Mouse (Mus musculus): Measurements from ENCODE around the gene Prrc2b. TPM values are rescaled to one million over a fixed set of nuclear protein-coding genes. Genes with fewer than 3 reads are reported as not detected.

Gene Prrc2b
- total RNA-seq, 2 experiments from 2014 or later, result 78.4 to 79.7 TPM

DNA sequence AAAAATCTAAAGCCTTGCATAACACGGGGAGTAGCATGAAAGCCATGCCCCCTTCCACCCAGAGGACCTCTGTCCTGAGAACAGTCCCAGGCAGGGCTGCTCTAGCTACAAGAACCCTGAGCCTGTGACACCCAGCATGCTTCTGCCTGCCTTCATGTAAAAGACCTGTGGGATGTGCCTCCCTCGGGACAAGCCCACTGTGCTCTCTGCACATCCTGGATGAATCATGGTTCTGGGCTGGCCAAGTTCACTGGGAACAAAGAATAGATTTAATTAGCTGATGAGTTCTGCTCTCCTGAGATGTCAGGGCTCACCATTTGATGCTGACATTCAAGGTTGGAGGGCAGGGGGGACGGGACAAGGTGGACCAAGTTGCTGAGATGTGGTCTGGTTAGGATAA is 9.6 kb downstream of the Prrc2b start:
- no peak for DNase-seq (ENCODE audit: low spot score)

DNA sequence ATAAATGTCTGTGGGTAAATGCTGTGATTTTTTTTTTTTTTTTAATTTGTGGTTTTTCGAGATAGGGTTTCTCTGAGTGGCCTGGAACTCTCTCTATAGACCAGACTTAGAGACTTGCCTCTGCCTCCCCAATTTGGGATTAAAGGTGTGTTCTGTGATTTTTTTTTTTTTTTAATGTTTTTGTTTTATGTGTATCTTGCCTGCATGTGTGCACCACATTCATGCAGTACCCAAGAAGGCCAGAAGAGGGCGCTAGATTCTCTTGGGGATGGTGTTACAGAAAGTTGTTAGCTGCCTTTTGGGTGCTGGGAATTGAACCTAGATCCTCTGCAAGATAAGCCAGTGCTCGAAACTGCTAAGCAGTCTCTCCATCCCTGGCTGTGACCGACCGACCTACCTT is 10.1 kb downstream of the Prrc2b start:
- DNase-seq (ENCODE audit: low spot score), result no peak

DNA sequence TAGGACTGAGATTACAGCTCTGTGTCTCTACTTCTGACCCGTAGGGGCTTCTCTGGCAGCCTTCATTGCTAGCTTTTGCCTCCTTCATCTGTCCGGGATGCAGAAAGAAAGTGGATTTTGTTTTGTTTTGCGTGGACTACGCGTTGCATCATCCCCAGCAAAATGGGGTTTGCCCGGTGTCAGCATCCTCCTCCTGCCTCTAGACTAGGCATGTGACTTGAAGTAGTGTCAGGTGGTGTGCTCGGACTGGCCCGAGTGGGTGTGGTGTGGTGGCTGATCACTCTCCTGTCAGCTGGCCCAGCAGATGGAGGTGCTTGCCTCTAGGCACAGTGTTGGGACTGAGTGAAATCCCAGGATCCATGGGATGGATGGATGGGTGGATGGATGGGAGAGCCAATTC is 11.2 kb downstream of the Prrc2b start:
- no peak for DNase-seq (ENCODE audit: low spot score)

DNA sequence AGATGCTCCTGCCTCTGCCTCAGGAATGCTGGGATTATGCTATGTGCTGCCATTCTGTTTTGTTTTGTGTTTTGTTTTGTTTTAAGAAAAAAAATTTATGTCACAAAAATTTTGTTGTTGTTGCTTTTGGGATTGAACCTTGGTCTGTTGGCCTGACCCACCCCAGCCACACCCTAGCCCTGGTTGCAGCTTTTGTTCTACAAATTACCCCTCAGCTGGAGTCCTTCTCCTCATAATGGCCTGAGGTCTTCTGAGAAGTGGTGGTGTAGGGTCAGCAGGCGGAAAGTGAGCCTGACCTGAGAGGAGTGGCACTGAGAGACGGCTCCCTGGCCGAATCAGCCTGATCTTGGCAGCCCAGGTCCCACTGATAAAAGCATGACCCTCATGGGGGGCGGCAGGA is 11.8 kb downstream of the Prrc2b start:
- DNase-seq (ENCODE audit: low spot score), result no peak

DNA sequence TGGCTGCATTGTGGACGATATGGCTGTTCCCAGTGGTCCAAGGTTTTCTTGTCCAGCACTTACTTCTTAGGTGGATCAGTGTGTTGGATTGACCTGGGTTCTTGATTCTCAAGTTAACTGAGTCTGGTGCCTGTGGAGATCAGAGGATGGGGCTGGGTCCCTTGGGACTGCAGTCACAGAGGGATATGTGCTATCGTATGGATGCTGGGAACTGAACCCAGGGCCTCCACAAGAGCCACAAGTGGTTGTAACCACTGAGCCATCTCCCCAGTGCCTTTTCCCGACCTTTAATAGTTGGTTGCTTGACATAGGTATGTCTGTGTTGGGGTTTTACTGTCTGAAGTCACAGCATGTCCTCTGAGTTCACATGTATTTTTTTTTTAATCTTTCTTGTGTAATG is 12.2 kb downstream of the Prrc2b start:
- no peak for DNase-seq (ENCODE audit: low spot score)

DNA sequence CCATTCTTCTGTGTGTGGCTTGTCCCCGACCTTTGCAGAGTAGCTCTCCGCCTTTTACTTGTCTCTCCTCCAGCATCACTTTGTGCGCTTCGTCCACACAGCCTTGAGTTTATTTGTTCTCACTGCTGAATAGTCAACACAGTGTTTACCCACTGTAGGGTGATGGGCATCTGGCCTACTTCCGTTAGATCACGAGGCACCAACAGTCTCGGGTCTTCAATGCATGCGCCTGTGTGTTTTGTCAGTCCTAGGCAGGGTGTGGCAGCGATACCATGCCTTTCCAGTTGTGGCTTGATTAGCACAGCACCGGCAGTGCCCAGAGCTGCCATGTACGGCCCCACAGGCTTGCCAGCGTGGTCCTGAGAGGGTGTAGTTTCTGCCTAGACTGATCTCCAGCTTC is 13.6 kb downstream of the Prrc2b start:
- no peak for DNase-seq (ENCODE audit: low spot score)

DNA sequence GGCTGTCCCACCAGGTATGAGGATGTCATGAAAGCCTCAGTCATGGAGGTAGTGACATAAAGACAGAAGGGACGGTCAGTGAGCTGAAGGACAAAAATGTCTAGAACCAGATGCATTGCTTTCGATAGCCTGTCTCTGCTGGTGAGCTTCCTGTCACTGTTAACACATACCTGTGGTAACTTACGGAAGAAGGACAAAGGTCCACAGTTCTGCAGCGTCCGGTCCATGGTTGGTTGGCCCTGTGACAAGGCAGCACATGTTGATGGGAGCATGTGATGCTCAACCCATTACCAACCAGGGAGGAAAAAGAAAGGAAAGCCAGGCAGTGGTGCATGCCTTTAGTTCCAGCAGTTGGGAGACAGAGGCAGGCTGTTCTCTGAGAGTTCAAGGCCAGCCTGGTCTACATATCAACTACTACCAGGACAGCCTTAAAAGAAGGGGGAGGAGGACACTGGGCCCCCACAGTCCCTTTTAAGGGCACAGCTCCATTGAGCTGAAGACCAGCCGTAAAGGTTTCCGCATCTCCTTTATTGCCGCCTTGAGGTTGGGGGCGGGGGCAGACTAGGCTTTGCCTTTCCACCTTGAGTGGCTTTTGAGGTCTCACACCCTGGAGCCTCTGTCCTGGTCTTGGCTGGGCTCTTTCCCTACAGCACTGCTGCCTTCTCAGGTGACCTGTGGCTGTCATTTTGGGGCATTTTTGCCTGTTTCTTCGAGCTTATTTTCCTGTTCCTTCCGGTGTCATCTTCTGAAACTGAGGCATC is 14.3 kb downstream of the Prrc2b start:
- no peak for DNase-seq (ENCODE audit: low spot score)

DNA sequence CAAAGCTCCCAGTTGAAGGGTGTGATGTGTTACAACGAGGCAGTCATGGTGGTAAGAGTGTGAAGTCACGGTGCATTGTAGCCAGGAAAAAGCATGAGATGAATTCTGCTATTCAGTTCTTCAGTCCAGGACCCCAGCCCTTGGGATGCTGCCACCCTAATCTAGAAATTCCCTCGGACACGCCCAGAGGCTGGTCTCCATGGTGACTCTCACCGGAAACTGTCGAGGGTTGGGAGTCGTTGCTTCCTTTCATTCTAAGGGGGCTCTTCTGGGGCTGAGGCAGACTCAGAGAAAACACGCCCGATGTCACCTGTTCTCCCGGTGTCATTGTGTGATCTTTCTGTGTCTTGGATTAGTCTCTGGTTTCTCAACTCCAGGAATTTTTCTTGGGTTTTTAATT is 15.7 kb downstream of the Prrc2b start:
- DNase-seq (ENCODE audit: low spot score), result no peak

DNA sequence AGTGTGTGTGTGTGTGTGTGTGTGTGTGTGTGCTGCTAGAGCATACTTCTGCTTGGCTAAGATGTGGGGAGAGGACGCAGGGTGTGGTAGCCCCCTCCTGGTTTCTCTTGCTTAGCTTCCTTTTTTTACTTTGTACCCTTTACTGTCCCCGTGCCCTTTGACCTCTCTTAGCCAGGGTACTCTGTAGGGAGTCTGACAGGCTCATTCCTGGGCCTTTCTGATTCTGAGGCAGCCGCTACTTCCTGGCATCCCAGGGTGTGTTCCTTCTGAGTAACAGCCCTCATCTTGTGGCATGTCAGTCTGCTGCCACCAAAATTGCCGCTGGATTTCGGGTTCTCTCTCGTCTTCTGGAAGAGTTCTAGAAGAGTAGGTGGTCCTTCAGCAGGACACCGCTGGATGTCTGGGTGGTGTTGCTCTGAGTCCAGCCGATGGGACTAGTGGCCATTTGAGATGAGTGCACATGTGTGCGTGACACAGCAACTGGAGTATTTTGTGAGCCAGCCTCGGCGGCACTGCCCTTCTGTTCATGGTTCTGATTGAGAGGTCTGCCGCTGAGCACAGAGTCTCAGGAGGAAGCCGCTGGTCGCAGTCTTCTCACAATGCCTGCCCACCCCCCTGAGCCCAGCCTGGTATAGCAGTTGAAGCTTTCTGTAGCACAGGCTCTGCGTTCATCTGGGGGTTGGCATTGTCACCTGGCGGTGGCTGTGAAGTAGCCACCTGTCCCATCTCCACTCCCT is 16.3 kb downstream of the Prrc2b start:
- no peak for DNase-seq (ENCODE audit: low spot score)

DNA sequence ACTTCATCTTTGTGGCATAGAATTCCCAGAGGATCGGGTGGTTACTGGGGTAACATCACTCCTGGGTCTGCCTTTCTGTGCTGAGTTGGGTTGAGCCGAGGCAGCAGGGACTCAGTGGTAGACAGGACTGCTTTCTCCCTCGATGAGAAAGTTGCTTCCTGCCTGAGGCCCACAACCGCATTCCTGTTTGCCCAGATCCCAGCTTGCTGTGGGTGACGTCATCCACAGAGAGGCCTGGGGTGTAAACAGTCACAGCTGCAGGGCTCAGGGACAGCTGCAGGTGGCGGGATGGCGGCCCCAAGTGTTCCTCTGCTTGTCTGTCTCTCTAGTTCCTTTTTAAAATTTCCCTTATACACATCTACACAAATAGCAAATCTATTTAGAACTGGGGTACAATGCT is 16.9 kb downstream of the Prrc2b start:
- peak; percentile 81 for DNase-seq (ENCODE audit: low spot score)

DNA sequence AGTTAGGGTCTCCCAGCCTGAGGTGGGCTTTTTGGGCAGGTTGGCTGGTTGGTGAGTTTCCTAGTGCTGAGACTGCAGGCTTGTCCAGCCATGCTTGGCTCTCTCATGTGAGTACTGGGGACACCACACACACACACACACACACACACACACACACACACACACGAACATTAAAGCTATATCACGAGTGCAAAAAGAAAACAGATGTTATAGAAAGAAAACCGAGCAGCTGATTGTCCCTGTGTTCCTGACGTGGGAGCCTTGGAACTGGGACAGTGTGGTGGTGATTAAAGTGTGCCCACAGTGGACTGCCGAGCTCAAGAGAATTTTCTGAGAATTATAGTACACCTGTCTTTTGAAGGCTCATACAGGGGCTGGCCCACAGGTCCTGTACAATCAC is 18.4 kb downstream of the Prrc2b start:
- no peak for DNase-seq (ENCODE audit: low spot score)

DNA sequence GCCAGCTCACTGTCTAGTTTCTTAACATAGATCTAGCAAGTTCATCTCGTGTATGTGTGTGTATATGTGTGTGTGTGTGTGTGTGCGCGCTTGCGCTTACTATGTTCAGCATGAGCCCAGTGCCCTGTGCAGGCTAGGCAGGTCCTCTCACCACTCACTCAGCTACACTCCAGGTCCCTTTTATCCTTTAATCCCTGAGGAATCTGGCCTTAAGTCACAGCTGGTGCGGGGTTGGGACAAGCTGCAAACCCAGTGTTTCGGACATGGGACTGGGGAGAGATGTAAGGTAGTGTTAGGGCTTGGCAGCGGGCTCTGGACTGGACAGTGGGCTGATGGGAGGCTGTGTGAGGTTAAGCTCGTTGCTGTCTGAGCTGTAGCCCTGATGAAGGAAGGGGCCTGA is 19.1 kb downstream of the Prrc2b start:
- DNase-seq (ENCODE audit: low spot score), result no peak

DNA sequence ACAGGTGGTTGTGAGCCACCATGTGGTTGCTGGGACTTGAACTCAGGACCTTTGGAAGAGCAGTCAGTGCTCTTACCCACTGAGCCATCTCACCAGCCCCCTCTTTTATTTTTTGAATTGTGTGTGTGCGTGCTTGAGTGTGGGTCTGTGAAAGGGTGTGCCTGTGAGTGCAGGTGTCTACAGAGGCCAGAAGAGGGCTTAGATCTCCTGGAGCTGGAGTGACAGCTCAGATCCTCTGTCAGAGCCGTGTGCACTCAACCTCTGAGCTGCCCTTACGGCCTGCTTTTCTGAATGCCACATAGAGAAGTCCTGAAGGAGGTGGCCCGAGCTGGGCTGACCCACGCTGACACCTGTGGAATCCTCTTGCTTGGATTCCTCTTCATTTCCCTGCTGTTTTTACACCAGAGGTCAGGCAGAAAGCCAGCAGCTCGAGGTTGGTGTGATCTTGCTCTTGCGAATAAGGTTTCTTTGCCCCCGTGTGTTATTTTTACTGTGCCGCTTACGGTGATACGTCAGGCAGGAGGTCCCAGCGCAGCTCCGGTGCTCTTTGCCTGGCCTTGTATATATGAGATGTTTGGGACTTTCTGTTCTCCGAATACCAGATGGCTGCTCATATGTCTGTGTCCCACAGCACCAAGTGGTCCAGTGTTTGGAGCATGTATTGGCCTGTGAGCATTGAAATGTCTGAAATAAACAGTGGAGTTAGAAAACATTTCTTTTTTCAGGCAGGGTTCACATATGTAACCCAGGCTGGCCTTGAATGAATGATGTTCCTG is 21.0 kb downstream of the Prrc2b start:
- peak; percentile 66 for DNase-seq (ENCODE audit: low spot score)

DNA sequence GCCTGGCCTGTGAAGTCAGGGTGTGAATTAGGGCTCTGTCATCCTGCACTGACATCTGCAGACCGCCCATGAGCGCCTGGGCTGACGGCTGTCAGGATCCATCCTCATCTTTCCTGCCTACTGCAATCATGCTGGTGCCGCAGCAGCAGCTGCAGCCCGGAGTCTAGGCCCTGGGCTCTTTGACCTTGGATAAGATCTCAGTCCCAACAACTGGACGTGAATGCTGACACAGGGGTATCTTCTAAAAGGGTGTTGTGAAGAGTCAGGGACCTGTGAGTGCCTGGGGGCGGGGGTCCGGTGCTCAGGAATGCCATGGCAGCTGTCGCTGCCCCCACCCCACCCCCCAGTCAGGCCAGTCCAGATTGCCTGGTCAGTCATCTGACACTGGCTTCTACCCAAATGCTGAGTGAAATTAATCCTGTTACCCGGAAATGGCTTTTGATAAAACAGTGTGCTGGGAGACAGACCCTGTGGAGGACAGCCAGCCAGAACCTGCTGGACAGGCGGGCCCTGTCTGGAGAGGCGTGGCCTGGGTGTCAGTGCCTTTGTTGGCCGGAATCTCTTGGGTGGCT is 23.4 kb downstream of the Prrc2b start:
- peak; percentile 79 for DNase-seq (ENCODE audit: low spot score)

DNA sequence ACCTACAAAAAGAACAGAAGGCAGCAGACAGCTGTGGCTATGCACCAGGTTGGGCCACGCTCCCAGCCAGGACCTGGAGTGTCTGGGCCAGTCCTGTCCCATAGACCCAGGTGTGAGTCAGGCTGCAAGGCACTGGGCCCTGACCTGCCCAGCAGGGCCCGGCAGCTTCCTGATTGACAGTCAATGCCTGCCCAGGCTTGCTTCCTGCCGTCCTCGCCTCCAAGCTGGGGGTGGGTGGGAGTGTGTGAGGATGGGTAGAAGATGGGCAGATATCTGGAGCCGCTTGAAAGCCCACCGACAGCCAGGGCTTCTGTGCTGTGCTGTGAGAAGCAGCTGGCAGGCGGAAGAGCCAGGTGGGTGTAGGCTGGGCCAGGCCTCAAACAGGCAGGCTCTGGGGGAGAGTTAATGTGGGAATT is 24.2 kb downstream of the Prrc2b start:
- DNase-seq (ENCODE audit: low spot score), result no peak

DNA sequence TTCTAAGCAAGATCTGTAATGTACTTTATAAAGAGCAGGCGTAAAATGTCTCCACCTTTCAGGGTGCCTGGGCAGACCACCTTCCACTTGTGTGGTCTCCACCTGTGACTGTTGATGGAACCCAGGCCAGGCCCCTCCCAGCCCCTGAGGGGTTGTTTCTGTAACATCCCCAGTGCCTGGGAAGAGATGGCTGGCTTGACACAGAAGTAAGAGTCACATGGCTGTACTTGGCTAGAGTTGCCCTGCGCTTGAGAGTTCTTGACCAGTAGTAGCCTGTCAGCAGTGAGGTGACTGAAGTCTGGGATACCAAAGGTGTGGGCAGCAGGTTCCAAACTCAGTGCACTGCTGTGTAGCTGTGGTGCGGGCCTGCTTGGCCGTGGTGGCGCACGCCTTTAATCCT is 24.6 kb downstream of the Prrc2b start:
- no peak for DNase-seq (ENCODE audit: low spot score)

DNA sequence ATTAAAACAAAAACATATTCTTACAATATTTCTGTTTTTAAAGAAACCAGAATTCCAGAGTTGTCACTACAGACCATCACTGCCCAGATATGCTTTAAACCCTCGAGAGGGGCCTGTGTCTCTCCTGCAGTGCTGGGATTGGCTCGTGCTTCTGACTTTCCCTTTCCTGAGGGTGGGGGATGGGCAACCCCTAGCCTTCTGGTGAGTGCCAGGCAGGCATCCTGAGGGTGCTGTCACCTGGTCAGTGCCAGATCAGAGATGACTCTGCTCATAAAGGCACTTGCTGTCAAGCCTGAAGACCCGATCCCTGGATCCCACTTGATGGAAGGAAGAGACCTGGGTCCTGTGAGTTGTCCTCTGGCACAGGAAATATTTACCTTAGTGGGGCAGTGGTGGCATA is 26.0 kb downstream of the Prrc2b start:
- DNase-seq (ENCODE audit: low spot score), result no peak

DNA sequence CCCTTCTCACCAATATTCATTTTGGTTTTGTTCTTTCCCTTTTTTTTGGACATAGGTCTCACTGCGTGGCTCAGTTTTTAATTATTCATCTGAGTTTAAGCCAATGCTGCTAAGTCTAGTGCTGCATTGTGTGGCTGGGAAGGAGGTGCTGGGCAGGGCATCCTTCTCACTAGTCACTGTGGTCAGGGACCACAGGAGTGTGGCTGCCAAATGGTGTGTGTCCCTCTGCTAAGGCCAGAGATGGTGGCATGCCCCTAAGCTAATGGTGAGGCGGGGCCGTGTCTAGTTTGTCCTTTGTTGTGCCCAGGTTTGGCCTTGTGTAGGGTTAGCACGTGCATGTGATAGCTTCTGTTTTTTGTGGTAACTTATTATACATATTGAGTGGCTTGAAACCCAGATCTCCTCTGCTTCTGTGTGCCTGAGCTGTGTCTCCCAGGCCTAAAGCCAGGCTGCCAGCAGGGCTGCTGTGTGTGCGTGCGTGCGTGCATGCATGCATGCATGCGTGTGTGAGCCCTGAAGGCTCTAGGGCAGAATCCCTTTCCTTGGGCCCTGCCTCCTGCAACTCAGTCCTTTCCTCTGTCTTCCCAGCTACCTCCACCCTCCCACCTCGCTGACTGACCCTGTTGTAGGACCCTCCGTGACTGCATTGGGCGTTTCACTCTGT is 26.6 kb downstream of the Prrc2b start:
- DNase-seq (ENCODE audit: low spot score), result no peak

DNA sequence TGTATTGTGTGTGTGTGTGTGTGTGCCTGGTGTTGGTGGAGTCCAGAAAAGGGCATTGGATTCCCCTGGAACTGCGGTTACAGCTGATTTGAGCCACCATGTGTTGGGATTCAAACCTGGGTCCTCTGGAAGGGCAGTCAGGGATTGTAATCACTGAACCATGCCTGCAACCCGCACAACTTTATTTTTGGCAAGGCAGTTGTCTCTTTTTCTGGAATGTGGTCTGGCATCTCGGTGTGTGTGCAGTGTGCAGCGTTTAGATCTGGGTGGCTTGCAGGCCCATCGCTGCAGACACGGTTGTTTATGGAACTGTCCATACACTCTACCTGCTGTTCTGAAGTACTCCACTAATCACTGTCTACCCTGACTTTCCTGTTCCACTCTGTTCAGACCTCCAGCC is 28.5 kb downstream of the Prrc2b start:
- no peak for DNase-seq (ENCODE audit: low spot score)

DNA sequence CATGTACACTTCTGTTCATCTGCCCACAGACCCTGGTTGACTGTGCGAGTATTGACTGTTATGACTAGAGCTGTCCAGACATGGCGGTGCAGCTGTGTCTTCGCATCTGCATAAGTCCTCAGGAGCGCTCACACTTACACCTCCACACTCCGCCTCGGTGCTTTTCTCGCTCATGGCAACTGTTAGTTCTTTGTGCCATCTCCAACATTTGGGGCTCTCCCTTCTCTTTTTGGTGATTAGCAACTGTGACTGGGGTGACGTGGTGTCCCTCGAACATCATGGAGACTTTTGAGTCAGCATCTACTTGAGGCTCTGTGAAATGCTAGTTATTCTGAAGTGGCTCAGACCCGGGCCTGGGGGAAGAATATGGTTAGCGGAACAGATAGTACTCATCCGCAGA is 29.2 kb downstream of the Prrc2b start:
- DNase-seq (ENCODE audit: low spot score), result no peak

DNA sequence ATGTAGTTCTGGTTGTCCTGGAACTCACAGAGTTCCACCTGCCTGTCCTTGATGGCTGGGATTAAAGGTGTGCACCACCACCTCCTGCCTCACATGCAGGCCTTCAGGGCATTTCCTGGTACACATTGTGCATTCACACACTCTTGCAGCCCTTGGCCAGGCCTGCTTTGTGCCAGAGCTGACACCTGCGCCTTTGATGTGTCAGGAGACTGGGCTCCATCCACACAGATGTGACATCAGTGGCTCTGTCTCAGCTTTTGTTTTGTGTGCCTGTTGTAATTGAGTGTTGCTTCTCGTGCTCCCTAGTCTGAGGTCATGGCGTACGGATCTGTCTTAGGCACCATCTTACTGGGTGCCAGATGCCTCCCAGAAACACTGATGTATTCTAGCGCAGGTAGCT is 30.5 kb downstream of the Prrc2b start:
- DNase-seq (ENCODE audit: low spot score), result no peak

DNA sequence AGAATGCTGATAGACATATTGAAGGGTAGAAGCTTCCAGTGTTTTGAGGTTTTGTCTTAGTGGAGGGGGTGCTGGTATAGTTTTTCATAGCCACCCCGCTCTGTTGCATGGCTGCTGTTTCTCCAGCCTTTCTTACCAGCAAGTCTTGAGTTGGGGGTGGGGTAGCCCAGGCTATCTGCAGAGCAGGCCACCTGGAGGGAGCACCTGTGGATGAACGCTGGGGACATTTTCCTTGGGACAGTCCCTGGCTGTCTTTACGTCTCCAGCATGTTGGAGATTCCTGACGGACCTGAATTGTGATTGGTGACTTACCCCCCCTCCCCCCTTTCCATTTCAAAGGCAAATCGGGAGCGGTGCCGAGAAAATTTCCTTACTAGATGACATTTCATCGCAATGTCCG is 31.2 kb downstream of the Prrc2b start:
- DNase-seq (ENCODE audit: low spot score), result no peak

Data from gastrocnemius, adult 18-20 months (tissue).